Mouse (Mus musculus) embryonic fibroblast, embryonic 13.5 days (primary cell): ENCODE data around the gene Fdxr.

Experiments used
- CTCF ChIP-seq: IDR thresholded peaks from 2 replicates; pipeline ENCODE4 v1.5.1; 2011; ENCODE audit warnings: mild to moderate bottlenecking, control low read depth, low read length, moderate library complexity, borderline replicate concordance; ENCODE audit not compliant: insufficient read depth
- POLR2A ChIP-seq: IDR thresholded peaks from 2 replicates; pipeline ENCODE4 v1.6.1; 2011; ENCODE audit warnings: low read depth, mild to moderate bottlenecking, control low read depth, low read length, moderate library complexity

- no peak for TF ChIP-seq POLR2A
- TF ChIP-seq CTCF: no peak
These were observed 54.8 kb downstream of the Fdxr start for GRCm38 (mm10) chr11:115222077-115222476.
